Comparison of ENCODE assay signal across 27 mouse cellular contexts in the genomic region with DNA sequence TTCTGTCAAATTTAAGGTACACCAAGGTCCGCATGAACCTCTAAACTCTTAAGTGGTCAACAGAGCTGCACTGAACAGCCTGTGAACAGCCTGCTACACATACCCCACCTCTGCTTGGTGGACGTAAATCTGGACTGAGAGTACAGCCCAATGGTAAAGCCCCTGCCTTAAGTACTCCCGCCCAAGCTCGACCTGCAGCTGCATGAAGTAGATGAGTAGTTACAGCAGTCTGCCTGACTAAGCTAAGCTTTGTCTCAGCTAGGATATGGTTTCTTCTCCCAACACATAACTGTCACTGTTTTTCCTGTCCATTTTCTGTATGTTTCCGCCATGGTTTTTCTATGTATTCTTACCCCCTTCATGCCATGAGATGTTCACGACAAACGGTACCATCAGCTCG. TPM values are rescaled to one million over a fixed set of nuclear protein-coding genes. Genes with fewer than 3 reads are reported as not detected.
"Had no signal": no experiment of that assay in that cellular context is flagged by ENCODE, and none has a peak within 500 bp of the region (broad histone marks: within the 10 kb centered on the region; RNA-seq: fewer than 3 reads in every experiment).

No protein-coding gene starts in this region.

- H3K27me3 ChIP-seq: limb, embryonic 12.5 days; limb, embryonic 15.5 days; liver, embryonic 13.5 days had no signal

- H3K4me3 ChIP-seq: limb, embryonic 12.5 days; limb, embryonic 15.5 days; liver, embryonic 13.5 days; midbrain, embryonic 10.5 days had no signal

- H3K9ac ChIP-seq: limb, embryonic 12.5 days; limb, embryonic 15.5 days; liver, embryonic 13.5 days had no signal

- H3K4me2 ChIP-seq: limb, embryonic 12.5 days; limb, embryonic 15.5 days; liver, embryonic 13.5 days had no signal

- H3K9me3 ChIP-seq: limb, embryonic 12.5 days; limb, embryonic 15.5 days; liver, embryonic 13.5 days; midbrain, embryonic 10.5 days had no signal

- H3K27ac ChIP-seq: limb, embryonic 12.5 days; limb, embryonic 15.5 days; liver, embryonic 13.5 days; midbrain, embryonic 10.5 days; stomach, postnatal 0 days had no signal

- ATAC-seq: intestine, embryonic 16.5 days; midbrain, embryonic 16.5 days had no signal

- DNase-seq: kidney, adult 18-20 months; kidney, adult 9 months; kidney, postnatal 14 days; kidney, postnatal 4 days; left cerebral cortex, postnatal 4 days; liver, embryonic 13.5 days; lung, adult 2 months; lung, postnatal 4 days; right cerebral cortex, postnatal 4 days; thymus, adult 18-20 months; thymus, postnatal 36 days had no signal

RNA-seq across cellular contexts. Expression of a gene that starts 49.0 kb away (rescaled TPM):
- total RNA-seq: layer of hippocampus, adult 18-20 months; layer of hippocampus, postnatal 14 days; left cerebral cortex, adult 8-10 months; left cerebral cortex, postnatal 14 days; left cerebral cortex, postnatal 4 days had no signal
- polyA plus RNA-seq: intestine, embryonic 16.5 days; kidney, embryonic 16.5 days; limb, embryonic 12.5 days; limb, embryonic 15.5 days; liver, embryonic 16.5 days; lung, embryonic 16.5 days; midbrain, embryonic 10.5 days; midbrain, embryonic 16.5 days; neural tube, embryonic 11.5 days; neural tube, embryonic 14.5 days; stomach, embryonic 14.5 days; stomach, postnatal 0 days had no signal
